Mouse (Mus musculus) liver, embryonic 12.5 days (tissue): ENCODE data around the gene Rundc1. TPM values are rescaled to one million over a fixed set of nuclear protein-coding genes. Genes with fewer than 3 reads are reported as not detected.
"Not testable (repeated sequence)": the region's sequence is repeated elsewhere in the genome, so short reads cannot be mapped to it uniquely, and the experiment has no call there.

Experiments used
- ATAC-seq: fragments of 200-750 bp; cut with Nextera tagmentation; 2 replicates; pipeline ENCODE4 v1.8.0; 2017; ENCODE audit warnings: moderate number of reproducible peaks, mild to moderate bottlenecking, moderate library complexity
- H3K27ac ChIP-seq: fragments of 300-500 bp; sonication (generic); 2 replicates; pipeline ENCODE4 v1.5.1; 2016; ENCODE audit warnings: mild to moderate bottlenecking
- H3K27me3 ChIP-seq: fragments of 300-500 bp; sonication (generic); replicated peaks from 2 replicates; pipeline ENCODE4 v1.6.1; 2016; ENCODE audit warnings: mild to moderate bottlenecking, moderate library complexity
- H3K36me3 ChIP-seq: fragments of 300-500 bp; sonication (generic); 2 replicates; pipeline ENCODE4 v1.6.1; 2016; ENCODE audit warnings: mild to moderate bottlenecking, moderate library complexity
- H3K4me1 ChIP-seq: fragments of 300-500 bp; sonication (generic); 2 replicates; pipeline ENCODE4 v1.6.1; 2016
- H3K4me2 ChIP-seq: fragments of 300-500 bp; sonication (generic); 2 replicates; pipeline ENCODE4 v1.6.1; 2016; ENCODE audit warnings: mild to moderate bottlenecking, moderate library complexity
- H3K4me3 ChIP-seq: fragments of 300-500 bp; sonication (generic); 2 replicates; pipeline ENCODE4 v1.5.1; 2016; ENCODE audit warnings: mild to moderate bottlenecking, moderate library complexity
- H3K9ac ChIP-seq: fragments of 300-500 bp; sonication (generic); 2 replicates; pipeline ENCODE4 v1.6.1; 2016; ENCODE audit warnings: mild to moderate bottlenecking, moderate library complexity
- H3K9me3 ChIP-seq: fragments of 300-500 bp; sonication (generic); replicated peaks from 2 replicates; pipeline ENCODE4 v1.6.1; 2016; ENCODE audit warnings: mild to moderate bottlenecking, moderate library complexity
- WGBS: fragments of 180-500 bp; shearing (Covaris S2); methylation state at CpG from one replicate; pipeline ENCODE4 v1.1.7; 2016; ENCODE audit not compliant: insufficient replicate concordance; 5-methylcytosine and 5-hydroxymethylcytosine counted together
- polyA plus RNA-seq: library from polyadenylated mRNA; unstranded; fragments of >200 nt; fragmentation: Nextera tagmentation; extraction: Ambion mirVana; gene quantifications from 2 replicates; pipeline ENCODE4 v1.2.1, GENCODE M21; 2016

Gene Rundc1
- polyA plus RNA-seq, 1 experiment from 2014 or later, result 9.8 TPM

- ATAC-seq, result no peak
- Histone ChIP-seq H3K4me2 (peak overlapping the region; percentile 85), H3K4me1 (peaks cover 79% of the 10 kb centered on the region), H3K36me3 (peaks cover 35% of the 10 kb centered on the region), H3K4me3 (peak overlapping the region; percentile 81), H3K27me3 (no peaks in the 10 kb centered on the region), H3K9ac (no peak overlapping the region; the same call in 1 of the 2 replicates), H3K27ac (peak overlapping the region; percentile 96), H3K9me3 (no peaks in the 10 kb centered on the region)
- WGBS, result 79% methylated on average over 5 of the region's 5 CpGs
Measured at GRCm38 (mm10) chr11:101447786-101448185, 22.9 kb downstream of the Rundc1 start.

GRCm38 (mm10) chr11:101448274-101448746 lies 23.4 kb downstream of the Rundc1 start, which contains the start of gene Ifi35:
Gene Ifi35, plus strand, starts transcription at chr11:101448407.
- Histone ChIP-seq H3K9ac (peak within 1 kb of the TSS; percentile 85), H3K4me2 (peak within 1 kb of the TSS; percentile 85), H3K4me3 (peak within 1 kb of the TSS; percentile 81), H3K27ac (peak within 1 kb of the TSS; percentile 96), H3K27me3 (no peaks in the 10 kb centered on the region), H3K4me1 (peaks cover 74% of the 10 kb centered on the region), H3K9me3 (no peaks in the 10 kb centered on the region), H3K36me3 (peaks cover 31% of the 10 kb centered on the region)
- 6% methylated on average over 10 of the region's 10 CpGs for WGBS
- ATAC-seq, result peak; percentile 89

DNA sequence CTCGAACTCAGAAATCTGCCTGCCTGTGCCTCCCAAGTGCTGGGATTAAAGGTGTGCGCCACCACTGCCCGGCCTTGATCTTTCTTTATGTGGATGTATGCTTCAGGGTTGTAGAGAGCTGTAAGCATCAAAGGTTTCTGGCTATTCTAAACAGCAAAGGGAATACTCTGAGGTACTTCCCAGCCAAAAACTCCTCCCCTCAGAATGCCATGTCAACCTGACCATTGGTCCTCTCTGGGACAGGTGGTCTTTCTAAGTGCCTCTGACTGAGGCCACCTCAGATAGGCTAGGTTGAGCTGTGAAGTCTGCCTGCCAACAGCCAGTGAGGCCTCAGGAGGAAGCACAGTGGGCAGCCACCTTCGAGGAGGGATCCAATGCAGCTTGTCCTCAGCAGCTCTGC lies 24.0 kb downstream of the Rundc1 start:
- peak overlapping the region; percentile 96 for H3K27ac ChIP-seq
- no peaks in the 10 kb centered on the region for H3K9me3 ChIP-seq
- H3K27me3 ChIP-seq, result no peaks in the 10 kb centered on the region
- peaks cover 31% of the 10 kb centered on the region for H3K36me3 ChIP-seq
- peak overlapping the region; percentile 81 for H3K4me3 ChIP-seq
- peak overlapping the region; percentile 85 for H3K9ac ChIP-seq
- peaks cover 68% of the 10 kb centered on the region for H3K4me1 ChIP-seq
- H3K4me2 ChIP-seq, result peak overlapping the region; percentile 85
- ATAC-seq, result peak; percentile 36; the same call in 1 of the 2 replicates
- 42% methylated on average over 4 of the region's 4 CpGs for WGBS

DNA sequence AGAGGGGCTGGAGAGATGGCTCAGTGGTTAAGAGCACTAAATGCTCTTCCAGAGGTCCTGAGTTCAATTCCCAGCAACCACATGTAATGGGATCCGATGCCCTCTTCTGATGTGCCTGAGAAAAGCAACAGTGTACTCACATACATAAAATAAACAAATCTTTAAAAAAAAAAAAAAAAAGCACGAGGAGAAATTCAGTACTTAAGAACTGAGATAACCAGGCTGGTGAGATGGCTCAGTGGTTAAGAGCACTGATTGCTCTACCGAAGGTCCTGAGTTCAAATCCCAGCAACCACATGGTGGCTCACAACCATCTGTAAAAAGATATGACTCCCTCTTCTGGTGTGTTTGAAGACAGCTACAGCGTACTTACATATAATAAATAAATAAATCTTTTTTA lies 24.7 kb downstream of the Rundc1 start:
- H3K4me1 ChIP-seq, result peaks cover 61% of the 10 kb centered on the region
- not testable (repeated sequence) for ATAC-seq, H3K9me3 ChIP-seq, H3K27me3 ChIP-seq
- H3K9ac ChIP-seq, result 0 out of 2 replicates have a peak overlapping the region, but pooled peaks have one; percentile 85
- H3K27ac ChIP-seq, result peak overlapping the region; percentile 96
- H3K36me3 ChIP-seq, result peaks cover 25% of the 10 kb centered on the region
- peak overlapping the region; percentile 81 for H3K4me3 ChIP-seq
- WGBS, result 65% methylated on average over 4 of the region's 4 CpGs
- H3K4me2 ChIP-seq, result peak overlapping the region; percentile 85

DNA sequence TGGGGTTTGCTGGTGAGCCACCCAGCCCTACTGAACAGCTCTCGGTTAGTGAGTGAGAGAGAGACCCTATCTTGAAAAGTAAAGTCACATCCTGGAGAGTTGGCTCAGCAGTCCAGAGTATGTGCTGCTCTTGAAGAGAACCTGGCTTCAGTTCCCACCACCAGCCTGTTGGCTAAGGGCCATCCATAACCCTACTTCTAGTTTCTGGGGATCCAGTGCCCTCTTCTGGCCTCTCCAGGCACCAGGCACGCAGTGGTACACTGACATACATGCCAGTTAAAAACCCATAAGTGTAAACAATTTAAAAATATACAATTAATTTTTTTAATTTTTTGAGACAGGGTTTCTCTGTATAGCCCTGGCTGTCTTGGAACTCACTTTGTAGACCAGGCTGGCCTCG lies 25.5 kb downstream of the Rundc1 start:
- Histone ChIP-seq H3K4me3 (no peak overlapping the region), H3K27ac (no peak overlapping the region), H3K4me2 (0 out of 2 replicates have a peak overlapping the region, but pooled peaks have one; percentile 8), H3K27me3 (no peaks in the 10 kb centered on the region), H3K9me3 (no peaks in the 10 kb centered on the region), H3K36me3 (peaks cover 17% of the 10 kb centered on the region), H3K4me1 (peaks cover 56% of the 10 kb centered on the region), H3K9ac (no peak overlapping the region)
- WGBS, result 79% methylated on average over 3 of the region's 3 CpGs
- no peak for ATAC-seq

GRCm38 (mm10) chr11:101451536-101451935 lies 26.7 kb downstream of the Rundc1 start:
- peaks cover 52% of the 10 kb centered on the region for H3K4me1 ChIP-seq
- 89% methylated on average over 10 of the region's 10 CpGs for WGBS
- no peaks in the 10 kb centered on the region for H3K27me3 ChIP-seq
- no peak overlapping the region for H3K9ac ChIP-seq
- no peak for ATAC-seq
- no peak overlapping the region; the same call in 1 of the 2 replicates for H3K4me3 ChIP-seq
- no peak overlapping the region for H3K4me2 ChIP-seq
- H3K27ac ChIP-seq, result no peak overlapping the region
- H3K9me3 ChIP-seq, result no peaks in the 10 kb centered on the region
- peaks cover 13% of the 10 kb centered on the region for H3K36me3 ChIP-seq

GRCm38 (mm10) chr11:101452093-101452774 lies 27.3 kb downstream of the Rundc1 start:
- H3K9me3 ChIP-seq, result no peaks in the 10 kb centered on the region

DNA sequence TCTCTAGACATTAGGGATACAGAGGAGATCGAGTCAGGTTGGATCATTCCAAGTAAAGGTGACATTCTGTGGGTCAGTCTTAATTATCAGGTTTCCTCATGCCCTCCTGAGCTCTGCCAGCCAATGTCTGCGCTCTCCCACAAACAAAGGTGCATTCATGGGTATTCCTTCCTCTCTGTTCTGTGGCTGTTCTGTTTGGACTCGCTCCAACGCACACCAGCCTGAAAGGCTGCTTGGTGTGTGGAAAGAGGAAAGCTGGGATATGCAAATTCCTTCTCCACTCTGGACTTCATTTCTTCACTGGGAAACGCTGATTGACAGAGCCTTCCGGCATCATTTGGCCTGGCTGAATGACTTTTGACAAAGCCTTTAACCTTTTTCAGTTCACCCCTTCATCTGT lies 29.8 kb downstream of the Rundc1 start:
- no peak for ATAC-seq
- H3K9ac ChIP-seq, result no peak overlapping the region
- no peak overlapping the region for H3K4me3 ChIP-seq
- no peaks in the 10 kb centered on the region for H3K9me3 ChIP-seq
- peaks cover 44% of the 10 kb centered on the region for H3K36me3 ChIP-seq
- 83% methylated on average over 6 of the region's 6 CpGs for WGBS
- no peak overlapping the region for H3K4me2 ChIP-seq
- H3K27me3 ChIP-seq, result no peaks in the 10 kb centered on the region
- H3K4me1 ChIP-seq, result peaks cover 38% of the 10 kb centered on the region
- H3K27ac ChIP-seq, result no peak overlapping the region

More at GRCm38 (mm10) chr11:101452093-101452774, 27.3 kb downstream of the Rundc1 start:
- Histone ChIP-seq H3K36me3 (peaks cover 19% of the 10 kb centered on the region), H3K27me3 (no peaks in the 10 kb centered on the region), H3K4me1 (peaks cover 52% of the 10 kb centered on the region), H3K4me3 (no peak overlapping the region; the same call in 1 of the 2 replicates), H3K4me2 (no peak overlapping the region), H3K27ac (no peak overlapping the region), H3K9ac (no peak overlapping the region)
- WGBS, result 53% methylated on average over 10 of the region's 10 CpGs
- ATAC-seq, result no peak

DNA sequence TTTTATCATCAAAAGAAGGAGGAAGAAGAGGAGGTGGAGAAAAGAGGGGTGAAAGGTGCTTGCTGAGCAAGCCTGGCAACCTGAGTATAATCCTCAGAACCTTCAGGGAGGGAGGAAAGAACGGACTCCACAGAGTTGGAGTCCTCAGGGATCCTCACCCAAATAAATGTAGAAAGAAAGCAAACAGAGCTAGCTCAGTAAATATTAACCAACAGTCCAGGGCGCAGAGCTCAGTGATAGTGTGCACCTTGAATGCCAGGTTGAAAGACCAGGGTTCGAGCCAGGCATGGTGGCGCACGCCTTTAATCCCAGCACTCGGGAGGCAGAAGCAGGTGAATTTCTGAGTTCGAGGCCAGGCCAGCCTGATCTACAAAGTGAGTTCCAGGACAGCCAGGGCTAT lies 30.7 kb downstream of the Rundc1 start:
- no peaks in the 10 kb centered on the region for H3K9me3 ChIP-seq
- H3K4me3 ChIP-seq, result no peak overlapping the region
- peaks cover 36% of the 10 kb centered on the region for H3K4me1 ChIP-seq
- no peak overlapping the region for H3K4me2 ChIP-seq
- no peak for ATAC-seq
- no peak overlapping the region for H3K9ac ChIP-seq
- H3K27ac ChIP-seq, result no peak overlapping the region
- 79% methylated on average over 7 of the region's 7 CpGs for WGBS
- H3K27me3 ChIP-seq, result no peaks in the 10 kb centered on the region
- peaks cover 53% of the 10 kb centered on the region for H3K36me3 ChIP-seq

DNA sequence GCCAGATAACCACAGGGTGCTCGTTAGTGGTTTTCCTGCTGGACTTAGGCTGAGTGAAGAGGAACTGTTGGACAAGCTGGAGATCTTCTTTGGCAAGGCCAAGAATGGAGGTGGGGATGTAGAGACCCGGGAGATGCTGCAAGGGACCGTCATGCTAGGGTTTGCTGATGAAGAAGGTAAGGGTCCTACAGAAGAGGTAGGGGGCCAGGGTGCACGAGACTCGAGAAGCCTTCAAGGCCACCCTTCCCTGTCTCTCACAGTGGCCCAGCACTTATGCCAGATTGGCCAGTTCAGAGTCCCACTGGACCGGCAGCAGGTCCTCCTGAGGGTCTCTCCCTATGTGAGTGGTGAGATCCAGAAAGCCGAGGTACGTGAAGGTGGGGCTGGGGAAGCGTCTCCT lies 32.7 kb downstream of the Rundc1 start:
- Histone ChIP-seq H3K27me3 (no peaks in the 10 kb centered on the region), H3K9ac (no peak overlapping the region), H3K9me3 (no peaks in the 10 kb centered on the region), H3K27ac (no peak overlapping the region), H3K36me3 (peaks cover 70% of the 10 kb centered on the region), H3K4me3 (no peak overlapping the region), H3K4me1 (peaks cover 24% of the 10 kb centered on the region), H3K4me2 (no peak overlapping the region)
- no peak for ATAC-seq
- WGBS, result 81% methylated on average over 9 of the region's 9 CpGs

DNA sequence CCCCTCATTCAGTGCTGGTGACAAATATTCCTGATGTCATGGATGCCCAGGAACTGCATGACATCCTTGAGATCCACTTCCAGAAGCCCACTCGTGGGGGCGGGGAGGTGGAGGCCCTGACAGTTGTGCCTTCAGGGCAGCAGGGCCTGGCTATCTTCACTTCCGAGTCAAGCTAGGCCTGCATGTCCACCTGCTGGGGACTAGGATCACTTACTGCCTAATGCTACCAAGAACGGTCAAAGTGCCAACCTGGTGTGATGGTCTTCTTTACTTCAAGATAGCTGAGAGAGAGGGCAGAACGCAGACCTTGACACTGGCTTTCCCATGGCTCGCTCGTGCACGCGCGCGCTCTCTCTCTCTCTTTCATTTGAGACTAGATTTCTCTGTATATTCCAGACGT lies 33.3 kb downstream of the Rundc1 start:
- Histone ChIP-seq H3K9ac (no peak overlapping the region), H3K27me3 (no peaks in the 10 kb centered on the region), H3K4me1 (peaks cover 29% of the 10 kb centered on the region), H3K27ac (no peak overlapping the region), H3K9me3 (no peaks in the 10 kb centered on the region), H3K4me2 (no peak overlapping the region), H3K4me3 (no peak overlapping the region), H3K36me3 (peaks cover 70% of the 10 kb centered on the region)
- WGBS, result 84% methylated on average over 12 of the region's 12 CpGs
- ATAC-seq, result no peak

DNA sequence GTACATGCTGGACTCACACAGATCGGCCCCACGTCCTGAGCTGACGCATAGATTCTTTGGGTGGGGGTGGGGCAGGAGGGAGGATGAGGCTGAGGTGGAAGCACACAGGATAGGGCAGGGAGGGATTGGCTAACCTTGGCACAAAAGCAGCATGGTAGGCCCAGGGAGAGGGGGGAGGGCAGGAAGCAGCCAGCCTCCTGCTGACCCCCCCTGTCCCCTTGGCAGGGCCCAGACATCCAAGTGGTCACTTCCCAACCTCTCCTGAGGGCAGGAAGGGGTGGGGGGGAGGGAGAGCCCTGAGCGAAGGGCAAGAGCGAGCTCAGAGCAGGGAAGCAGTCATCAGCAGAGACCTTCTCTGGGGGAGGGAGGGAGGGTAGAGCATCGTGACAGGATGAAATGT lies 34.8 kb downstream of the Rundc1 start:
- peaks cover 62% of the 10 kb centered on the region for H3K36me3 ChIP-seq
- H3K27ac ChIP-seq, result no peak overlapping the region
- 0 out of 2 replicates have a peak, but pooled peaks have one; percentile 17 for ATAC-seq
- H3K4me3 ChIP-seq, result no peak overlapping the region
- no peak overlapping the region for H3K4me2 ChIP-seq
- no peaks in the 10 kb centered on the region for H3K9me3 ChIP-seq
- peaks cover 44% of the 10 kb centered on the region for H3K4me1 ChIP-seq
- no peak overlapping the region for H3K9ac ChIP-seq
- H3K27me3 ChIP-seq, result peaks cover 11% of the 10 kb centered on the region
- WGBS, result 73% methylated on average over 6 of the region's 6 CpGs
